Mouse (Mus musculus) embryonic facial prominence, embryonic 15.5 days (tissue): Measurements from ENCODE around the gene Hscb. TPM values are rescaled to one million over a fixed set of nuclear protein-coding genes. Genes with fewer than 3 reads are reported as not detected.
A peak's percentile ranks its signal among the peaks of the same experiment; 100 is the strongest.
"Not testable (repeated sequence)": the region's sequence is repeated elsewhere in the genome, so short reads cannot be mapped to it uniquely, and the experiment has no call there.

Experiments
- ATAC-seq: fragments of 200-750 bp; cut with Nextera tagmentation; 2 replicates; pipeline ENCODE4 v1.8.0; 2017; ENCODE audit warnings: low read depth, moderate TSS enrichment; ENCODE audit not compliant: insufficient number of reproducible peaks, low FRiP score, low TSS enrichment
- H3K27ac ChIP-seq: fragments of 300-500 bp; sonication (generic); replicated peaks from 2 replicates; pipeline ENCODE4 v1.5.1; 2015; ENCODE audit warnings: mild to moderate bottlenecking, inconsistent platforms
- H3K27me3 ChIP-seq: fragments of 300-500 bp; sonication (generic); 2 replicates; pipeline ENCODE4 v1.6.1; 2015; ENCODE audit warnings: inconsistent platforms
- H3K36me3 ChIP-seq: fragments of 300-500 bp; sonication (generic); 2 replicates; pipeline ENCODE4 v1.6.1; 2015; ENCODE audit warnings: mild to moderate bottlenecking, inconsistent platforms
- H3K4me1 ChIP-seq: fragments of 300-500 bp; sonication (generic); 2 replicates; pipeline ENCODE4 v1.6.1; 2015; ENCODE audit warnings: inconsistent platforms
- H3K4me2 ChIP-seq: fragments of 300-500 bp; sonication (generic); replicated peaks from 2 replicates; pipeline ENCODE4 v1.6.1; 2015; ENCODE audit warnings: mild to moderate bottlenecking, inconsistent platforms
- H3K4me3 ChIP-seq: fragments of 300-500 bp; sonication (generic); replicated peaks from 2 replicates; pipeline ENCODE4 v1.5.1; 2015; ENCODE audit warnings: mild to moderate bottlenecking, inconsistent platforms
- H3K9ac ChIP-seq: fragments of 300-500 bp; sonication (generic); 2 replicates; pipeline ENCODE4 v1.6.1; 2015; ENCODE audit warnings: inconsistent platforms
- H3K9me3 ChIP-seq: fragments of 300-500 bp; sonication (generic); replicated peaks from 2 replicates; pipeline ENCODE4 v1.6.1; 2016; ENCODE audit warnings: inconsistent platforms
- WGBS: fragments of 180-500 bp; shearing (Covaris S2); methylation state at CpG from one replicate; pipeline ENCODE4 v1.1.7; 2015; 5-methylcytosine and 5-hydroxymethylcytosine counted together
- polyA plus RNA-seq: library from polyadenylated mRNA; unstranded; fragments of >200 nt; fragmentation: Nextera tagmentation; extraction: Ambion mirVana; gene quantifications from 2 replicates; pipeline ENCODE4 v1.2.1, GENCODE M21; 2015

Gene Hscb
- 24.6 and 25.2 TPM in 2 replicates for polyA plus RNA-seq

DNA sequence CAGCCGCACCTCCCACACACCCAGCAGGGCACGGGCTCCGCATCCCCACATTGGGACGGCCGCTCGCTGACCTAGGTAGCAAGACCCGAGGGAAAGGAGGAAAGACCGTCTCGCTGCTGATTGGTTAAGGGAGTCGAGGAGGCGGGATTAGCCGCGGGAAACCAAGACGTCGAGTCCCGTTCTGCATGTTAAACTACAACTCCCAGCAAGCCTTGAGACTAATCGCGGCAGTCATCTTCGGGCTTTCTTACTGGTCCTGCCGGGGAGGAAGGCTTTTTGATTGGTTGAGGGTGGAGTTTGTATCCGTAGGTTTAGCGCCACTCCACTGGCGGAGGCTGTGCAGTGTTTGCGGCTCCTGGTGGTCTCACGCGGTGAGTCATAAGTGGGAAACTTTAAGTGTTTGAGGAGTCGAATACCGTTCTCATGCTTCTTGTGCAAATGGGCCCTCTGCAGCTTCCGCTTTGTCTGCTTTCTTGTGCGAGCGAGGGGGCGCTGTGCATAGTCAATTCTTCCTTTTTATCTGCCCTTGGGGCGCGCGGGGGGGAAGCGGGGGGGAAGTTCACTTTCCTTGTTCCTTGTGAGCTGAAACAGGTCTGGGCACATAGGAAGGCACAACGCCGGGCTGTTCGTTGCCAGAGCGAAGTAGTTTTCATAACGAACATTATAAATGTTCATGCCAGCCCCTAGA, at the start of gene Hscb, which contains the start of gene Chek2:
Gene Hscb, minus strand, starts transcription at position 100 of the 688 bp plus-strand sequence.
Gene Chek2, plus strand, starts transcription at position 302 of the 688 bp plus-strand sequence.
- Histone ChIP-seq H3K27ac (peak within 1 kb of the TSS; percentile 85), H3K4me3 (peak within 1 kb of the TSS; percentile 68), H3K4me1 (peaks cover 9% of the 10 kb centered on the region; the same call in 1 of the 2 replicates), H3K36me3 (peaks cover 5% of the 10 kb centered on the region; the same call in 1 of the 2 replicates), H3K4me2 (peak within 1 kb of the TSS; percentile 77), H3K9me3 (no peaks in the 10 kb centered on the region), H3K27me3 (no peaks in the 10 kb centered on the region), H3K9ac (peak within 1 kb of the TSS; percentile 67)
- ATAC-seq: peak; percentile 98
- WGBS: under 1% methylated on average over 41 of the region's 41 CpGs

DNA sequence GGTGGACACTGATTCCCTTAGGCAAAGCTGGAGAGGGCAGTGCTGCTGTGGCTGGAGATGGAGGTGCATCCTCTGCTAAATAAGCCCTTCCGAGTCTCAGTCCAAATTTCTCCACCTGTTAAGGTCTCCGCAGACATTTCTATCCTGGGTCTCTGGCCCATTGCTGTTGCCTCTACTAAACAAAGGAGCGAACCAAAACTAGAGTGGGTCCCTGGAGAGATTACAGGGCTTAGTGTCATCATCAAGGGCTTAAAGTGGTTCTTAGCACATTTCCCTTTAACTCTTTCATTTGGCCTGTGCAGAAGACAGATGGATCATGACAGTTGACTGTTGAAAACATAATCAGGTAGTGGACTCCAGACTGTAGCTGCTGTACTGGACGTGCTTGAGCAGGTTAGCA, 49.0 kb upstream of the Hscb start:
- H3K9me3 ChIP-seq: no peaks in the 10 kb centered on the region
- no peak for ATAC-seq
- no peak overlapping the region for H3K9ac ChIP-seq
- H3K27ac ChIP-seq: no peak overlapping the region
- no peak overlapping the region for H3K4me3 ChIP-seq
- H3K36me3 ChIP-seq: peaks cover 21% of the 10 kb centered on the region; the same call in 1 of the 2 replicates
- no peaks in the 10 kb centered on the region for H3K27me3 ChIP-seq
- WGBS: 80% methylated on average over 4 of the region's 4 CpGs
- H3K4me1 ChIP-seq: no peaks in the 10 kb centered on the region
- no peak overlapping the region for H3K4me2 ChIP-seq

DNA sequence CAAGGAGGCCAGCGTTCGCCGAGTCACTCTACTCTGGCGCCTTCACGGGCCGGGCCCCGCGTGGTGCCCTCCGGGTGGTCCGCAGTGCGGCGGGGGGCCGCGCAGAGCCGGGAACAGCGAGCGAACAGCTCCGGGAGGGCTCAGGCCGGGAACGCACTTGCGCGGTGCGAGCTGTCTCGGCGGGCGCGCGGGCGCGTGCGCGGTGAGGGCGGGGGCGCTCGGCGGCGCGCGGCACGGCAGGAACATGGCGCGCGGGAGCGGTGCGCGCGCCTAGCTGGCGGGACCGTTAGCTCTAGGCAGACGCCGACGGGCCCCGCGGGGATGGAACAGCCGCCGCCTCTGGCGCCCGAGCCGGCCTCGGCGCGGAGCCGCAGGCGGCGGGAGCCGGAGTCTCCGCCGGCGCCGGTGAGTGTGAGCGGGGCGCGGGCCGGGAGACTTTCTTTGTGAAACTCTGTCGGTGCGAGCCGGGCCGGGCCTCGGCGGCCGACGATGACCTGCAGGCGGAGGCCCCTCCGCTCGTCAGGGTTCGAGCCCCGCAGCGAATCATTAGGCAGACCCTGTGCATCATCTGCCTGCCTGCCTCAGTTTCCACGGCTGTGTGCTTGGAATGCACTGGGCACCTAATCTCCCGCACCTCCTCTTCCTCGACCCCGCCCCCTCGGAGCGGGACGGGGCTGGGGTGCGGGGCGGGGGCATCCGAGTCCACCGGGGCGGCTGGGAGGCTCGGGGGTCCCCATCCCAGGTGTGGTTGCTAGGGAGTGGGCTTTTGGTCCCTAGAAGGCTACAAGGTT, 40.2 kb upstream of the Hscb start, which contains the start of gene Ttc28:
Gene Ttc28, plus strand, starts transcription at position 220 of the 791 bp plus-strand sequence.
- 0 out of 2 replicates have a peak, but pooled peaks cover 3% of the 10 kb centered on the region for H3K36me3 ChIP-seq
- peak within 1 kb of the TSS; percentile 87 for H3K4me2 ChIP-seq
- peaks cover 19% of the 10 kb centered on the region for H3K4me1 ChIP-seq
- ATAC-seq: peak; percentile 90
- peak within 1 kb of the TSS; percentile 81 for H3K9ac ChIP-seq
- H3K27me3 ChIP-seq: no peaks in the 10 kb centered on the region
- H3K27ac ChIP-seq: peak within 1 kb of the TSS; percentile 85
- H3K4me3 ChIP-seq: peak within 1 kb of the TSS; percentile 88
- WGBS: under 1% methylated on average over 101 of the region's 101 CpGs
- H3K9me3 ChIP-seq: no peaks in the 10 kb centered on the region

DNA sequence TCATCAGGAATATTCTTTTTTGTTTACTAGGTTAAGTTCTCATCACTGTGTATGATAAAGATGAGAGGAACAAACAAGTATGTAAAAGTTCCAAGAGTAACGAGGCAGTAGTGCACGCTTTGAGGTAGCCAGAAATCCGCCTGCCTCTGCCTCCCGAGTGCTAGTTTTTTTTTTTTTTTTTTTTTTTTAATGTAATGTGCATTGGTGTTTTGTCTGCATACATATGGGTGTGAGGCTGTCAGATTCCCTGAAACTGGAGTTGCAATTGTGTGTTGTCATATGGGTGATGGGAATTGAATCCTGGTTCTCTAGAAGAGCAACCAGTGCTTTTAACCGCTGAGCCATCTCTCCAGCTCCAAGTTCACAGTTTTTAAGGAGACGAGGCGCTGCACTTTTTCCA, 39.5 kb upstream of the Hscb start:
- Histone ChIP-seq H3K36me3 (0 out of 2 replicates have a peak, but pooled peaks cover 3% of the 10 kb centered on the region), H3K4me3 (peak overlapping the region; percentile 88), H3K27me3 (no peaks in the 10 kb centered on the region), H3K9ac (peak overlapping the region; percentile 81), H3K4me2 (peak overlapping the region; percentile 87), H3K27ac (peak overlapping the region; percentile 85), H3K9me3 (no peaks in the 10 kb centered on the region), H3K4me1 (peaks cover 19% of the 10 kb centered on the region)
- no peak for ATAC-seq
- WGBS: 61% methylated on average over 7 of the region's 7 CpGs

DNA sequence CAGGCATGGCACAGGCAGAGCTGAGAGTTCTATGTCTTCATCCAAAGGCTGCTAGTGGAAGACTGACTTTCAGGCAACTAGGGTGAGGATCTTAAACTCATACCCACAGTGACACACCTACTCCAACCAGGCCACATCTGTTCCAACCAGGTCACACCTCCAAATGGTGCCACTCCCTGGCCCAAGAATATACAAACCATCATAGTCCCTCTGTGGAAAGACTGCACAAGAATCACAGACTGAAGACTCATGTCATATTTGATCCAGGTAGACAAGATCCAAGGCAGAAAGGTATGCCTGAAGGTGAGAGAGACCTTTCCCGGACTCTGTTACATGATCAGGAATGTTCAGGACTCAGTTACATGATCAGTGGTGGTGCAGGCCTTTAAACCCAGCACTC, 38.9 kb upstream of the Hscb start:
- H3K36me3 ChIP-seq, H3K9me3 ChIP-seq, H3K27me3 ChIP-seq, H3K4me2 ChIP-seq, ATAC-seq, H3K9ac ChIP-seq, H3K4me3 ChIP-seq, H3K27ac ChIP-seq: not testable (repeated sequence)
- peaks cover 19% of the 10 kb centered on the region for H3K4me1 ChIP-seq
- WGBS: 95% methylated on average over 1 of the region's 1 CpGs

DNA sequence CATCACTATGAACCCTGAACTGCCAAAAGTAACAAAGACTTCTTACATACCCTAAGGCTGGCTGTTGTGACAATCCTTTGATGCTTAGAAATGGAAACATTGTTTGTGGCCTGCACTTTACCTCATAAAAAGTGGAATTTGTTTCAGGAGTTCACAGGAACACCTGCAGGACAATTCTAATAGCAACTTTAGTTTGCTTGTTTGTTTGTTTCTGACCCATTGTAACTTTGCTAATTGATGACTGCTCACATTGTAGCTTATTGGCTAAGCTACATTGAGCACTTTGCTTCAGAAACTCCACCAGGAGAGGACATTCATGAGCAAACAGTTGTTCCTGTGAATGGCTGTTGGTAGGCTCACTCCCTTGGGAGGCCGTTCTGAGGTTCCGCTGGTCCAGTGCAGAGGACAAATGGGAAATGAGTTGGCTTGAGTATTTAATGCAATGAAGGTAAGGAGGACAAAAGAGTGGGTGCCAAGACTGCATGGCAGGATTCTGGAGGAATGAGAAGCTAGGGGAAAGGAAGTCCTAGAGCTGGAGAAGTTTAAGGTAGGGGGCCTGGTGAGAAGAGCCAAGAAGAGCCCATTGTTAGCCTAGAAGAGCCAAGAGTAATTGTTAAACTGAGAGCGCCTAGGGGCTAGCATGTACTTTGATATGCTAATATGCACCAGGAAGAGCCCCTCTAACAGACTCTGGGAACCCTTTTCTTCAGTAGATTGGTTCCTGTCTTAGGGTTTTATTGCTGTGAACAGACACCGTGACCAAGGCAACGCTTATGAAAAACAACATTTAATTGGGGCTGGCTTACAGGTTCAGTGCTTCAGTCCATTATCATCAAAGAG, 38.3 kb upstream of the Hscb start:
- H3K9me3 ChIP-seq: no peaks in the 10 kb centered on the region
- ATAC-seq: no peak
- H3K4me3 ChIP-seq: no peak overlapping the region
- no peak overlapping the region for H3K9ac ChIP-seq
- H3K27ac ChIP-seq: no peak overlapping the region
- peaks cover 19% of the 10 kb centered on the region for H3K4me1 ChIP-seq
- H3K36me3 ChIP-seq: 0 out of 2 replicates have a peak, but pooled peaks cover 5% of the 10 kb centered on the region
- no peaks in the 10 kb centered on the region for H3K27me3 ChIP-seq
- no peak overlapping the region for H3K4me2 ChIP-seq
- 86% methylated on average over 5 of the region's 5 CpGs for WGBS

DNA sequence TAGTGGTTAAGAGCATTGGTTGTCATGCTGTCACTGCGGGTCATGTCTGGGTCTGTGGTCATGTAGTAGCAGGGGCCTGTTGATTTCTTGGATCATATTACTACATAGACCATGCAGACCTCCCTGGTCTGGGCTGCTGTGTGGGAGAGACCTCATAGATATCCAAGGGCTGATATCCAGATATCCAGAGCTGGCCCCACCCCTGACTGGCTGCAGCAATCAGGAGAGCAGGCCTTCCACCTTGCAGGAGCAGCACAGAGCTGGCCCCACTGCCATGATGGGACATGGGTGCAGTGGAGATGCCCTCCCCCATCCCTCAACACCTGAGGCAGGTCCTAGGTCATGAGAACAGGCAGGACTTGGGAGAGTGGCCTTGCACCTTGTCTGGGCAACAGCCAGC, 35.7 kb upstream of the Hscb start:
- Histone ChIP-seq H3K27me3 (no peaks in the 10 kb centered on the region), H3K36me3 (peaks cover 7% of the 10 kb centered on the region; the same call in 1 of the 2 replicates), H3K4me2 (no peak overlapping the region), H3K9ac (no peak overlapping the region), H3K4me1 (peaks cover 22% of the 10 kb centered on the region), H3K4me3 (no peak overlapping the region), H3K27ac (no peak overlapping the region), H3K9me3 (no peaks in the 10 kb centered on the region)
- no peak for ATAC-seq
- WGBS: 62% methylated on average over 1 of the region's 1 CpGs

DNA sequence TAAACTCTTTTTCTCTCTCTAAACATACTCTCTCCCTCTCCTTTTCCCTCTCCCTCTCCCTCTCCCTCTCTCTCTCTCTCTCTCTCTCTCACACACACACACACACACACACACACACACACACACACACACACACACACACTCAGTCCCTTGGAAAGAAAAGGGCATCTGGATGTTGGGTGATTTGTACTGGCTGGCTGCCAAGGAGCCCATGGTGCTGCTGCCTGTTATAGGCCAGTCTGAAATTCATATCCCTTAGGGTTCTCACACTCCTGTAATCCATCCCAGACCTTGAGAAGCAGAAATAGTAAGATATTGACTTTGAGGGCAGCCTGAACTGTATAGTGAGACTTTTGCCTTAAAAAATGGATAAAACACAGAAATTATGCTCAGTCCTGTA, 35.1 kb upstream of the Hscb start:
- peaks cover 19% of the 10 kb centered on the region for H3K4me1 ChIP-seq
- no peaks in the 10 kb centered on the region for H3K9me3 ChIP-seq
- H3K9ac ChIP-seq: no peak overlapping the region
- H3K27ac ChIP-seq: no peak overlapping the region
- H3K27me3 ChIP-seq: no peaks in the 10 kb centered on the region
- no peak overlapping the region for H3K4me3 ChIP-seq
- H3K36me3 ChIP-seq: peaks cover 11% of the 10 kb centered on the region; the same call in 1 of the 2 replicates
- no peak for ATAC-seq
- H3K4me2 ChIP-seq: no peak overlapping the region

DNA sequence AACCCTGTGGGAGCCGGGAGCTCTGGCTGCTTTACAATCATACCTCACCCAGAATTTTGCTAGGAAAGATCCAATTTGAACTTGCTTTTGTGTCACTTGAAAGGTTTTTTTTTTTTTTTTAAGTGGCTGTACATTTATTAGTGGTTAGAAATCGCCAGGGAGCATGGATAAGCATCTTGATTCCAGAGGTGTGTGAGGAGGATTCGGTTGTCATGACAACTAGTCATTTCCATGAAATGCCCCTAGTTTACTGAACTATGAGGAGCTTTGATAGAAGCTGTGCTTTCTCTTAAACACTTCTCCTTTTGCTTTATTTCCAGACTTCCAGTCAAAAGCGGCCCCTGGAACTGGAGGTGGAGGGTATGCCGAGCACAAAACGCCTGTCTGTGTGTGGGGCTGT, 33.6 kb upstream of the Hscb start:
- no peaks in the 10 kb centered on the region for H3K9me3 ChIP-seq
- H3K4me2 ChIP-seq: no peak overlapping the region
- H3K9ac ChIP-seq: no peak overlapping the region
- H3K27me3 ChIP-seq: no peaks in the 10 kb centered on the region
- H3K4me1 ChIP-seq: peaks cover 16% of the 10 kb centered on the region; the same call in 1 of the 2 replicates
- H3K27ac ChIP-seq: no peak overlapping the region
- no peak overlapping the region for H3K4me3 ChIP-seq
- no peak for ATAC-seq
- peaks cover 11% of the 10 kb centered on the region; the same call in 1 of the 2 replicates for H3K36me3 ChIP-seq
- 89% methylated on average over 6 of the region's 6 CpGs for WGBS

DNA sequence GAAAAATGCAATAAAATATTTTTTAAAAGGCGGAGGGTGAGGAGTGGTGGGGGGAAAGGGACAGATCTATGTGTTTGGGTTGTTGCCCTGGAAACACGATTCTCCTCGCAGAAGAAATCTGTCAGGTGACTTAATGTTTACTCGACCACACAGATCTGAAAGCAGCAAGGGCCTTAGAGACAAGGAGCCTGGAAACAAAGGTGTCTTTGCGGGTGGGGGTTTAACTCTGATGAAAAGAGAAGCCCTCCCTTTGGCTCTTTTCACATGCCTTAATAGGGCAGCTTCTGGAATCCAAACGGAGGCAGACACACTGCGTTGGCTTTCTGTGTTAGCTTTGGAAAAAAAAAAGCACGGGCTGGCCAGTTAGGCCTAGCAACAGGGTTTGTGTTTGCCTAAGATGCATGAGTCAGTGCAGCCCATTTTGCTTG, 29.7 kb upstream of the Hscb start:
- H3K27me3 ChIP-seq: no peaks in the 10 kb centered on the region
- ATAC-seq: no peak
- peaks cover 8% of the 10 kb centered on the region; the same call in 1 of the 2 replicates for H3K4me1 ChIP-seq
- 61% methylated on average over 8 of the region's 8 CpGs for WGBS
- H3K9me3 ChIP-seq: no peaks in the 10 kb centered on the region
- no peak overlapping the region for H3K4me3 ChIP-seq
- no peak overlapping the region for H3K9ac ChIP-seq
- peaks cover 11% of the 10 kb centered on the region; the same call in 1 of the 2 replicates for H3K36me3 ChIP-seq
- H3K4me2 ChIP-seq: no peak overlapping the region
- H3K27ac ChIP-seq: 0 out of 2 replicates have a peak overlapping the region, but pooled peaks have one; percentile 2
